Mouse (Mus musculus): Measurements from ENCODE around the gene Cyth2.

Cyth2 gene

DNA sequence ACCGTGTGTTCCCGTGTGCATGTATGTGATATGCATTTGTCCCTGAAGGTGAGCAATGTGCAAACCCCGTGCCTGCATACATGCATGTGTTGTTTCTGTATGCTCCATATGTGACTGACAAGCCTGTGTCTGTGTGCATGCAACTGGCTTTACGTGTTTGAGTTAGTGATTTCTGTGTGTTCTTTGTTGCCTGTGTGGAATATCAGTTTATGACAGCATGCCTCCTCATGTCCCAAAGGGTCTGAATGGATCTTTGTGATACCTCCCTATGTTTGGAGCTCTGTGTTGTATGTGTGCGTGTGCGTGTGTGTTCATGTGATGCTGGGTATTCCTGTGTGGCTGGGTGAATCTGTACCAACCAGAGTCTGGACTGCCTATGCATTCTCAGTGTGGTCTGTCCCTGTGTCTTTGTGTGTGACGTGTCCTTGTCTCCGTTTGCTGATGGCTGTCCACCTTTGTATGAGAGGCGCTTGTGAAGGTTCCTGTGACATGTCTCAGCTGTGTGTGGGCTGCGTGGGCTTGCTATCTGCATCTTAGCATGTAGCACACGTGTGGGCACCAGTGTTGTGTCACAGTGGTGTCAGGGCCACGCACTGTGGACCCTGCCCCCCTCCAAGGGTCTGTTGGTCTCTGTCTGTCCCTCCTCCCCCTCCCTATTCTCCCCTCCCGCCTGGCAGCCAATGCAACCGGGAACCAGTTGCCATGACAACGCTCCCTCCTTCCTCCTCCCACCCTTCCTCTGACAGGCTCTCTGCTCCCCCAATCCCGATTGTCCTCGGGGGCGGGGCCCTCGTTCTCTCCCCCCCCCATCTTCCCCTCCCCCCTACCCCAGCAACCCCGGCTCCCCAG lies 29.6 kb downstream of the Cyth2 start, which contains the start of gene Sult2b1:
Sult2b1 (minus strand) TSS at position 146 of the 849 bp plus-strand sequence.
- no peak for DNase-seq

DNA sequence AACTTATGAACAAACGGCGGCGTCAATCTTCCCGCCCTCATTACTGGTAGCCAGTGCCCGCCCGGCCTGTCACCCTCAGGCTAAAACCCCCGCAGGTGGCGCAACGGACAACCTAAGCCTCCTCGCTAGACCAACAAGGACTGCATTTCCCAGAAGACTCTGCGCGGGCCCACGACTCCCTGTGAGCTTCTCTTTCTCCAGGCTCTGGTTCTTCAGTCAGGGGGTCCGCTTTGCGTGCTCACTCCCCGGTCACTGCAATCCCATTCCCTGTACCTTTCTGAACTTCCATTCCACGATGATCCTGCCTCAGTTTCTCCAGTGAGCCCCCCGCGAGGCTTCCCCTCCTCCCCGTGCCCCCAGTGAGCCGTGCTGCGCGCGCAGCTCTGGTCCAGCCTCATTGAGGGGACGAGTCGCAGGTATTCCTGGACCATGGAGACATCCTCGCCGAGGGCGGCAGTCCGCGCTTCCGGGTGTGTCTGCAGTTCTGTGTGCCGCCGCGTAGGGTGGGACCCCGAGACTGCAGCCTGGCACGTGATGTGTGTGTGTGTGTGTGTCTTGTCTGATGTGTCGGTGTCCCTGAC lies 30.8 kb downstream of the Cyth2 start, which contains the start of gene Lmtk3:
Lmtk3 (plus strand) TSS at position 228 of the 581 bp plus-strand sequence.
- peak; percentile 74 to 76 for DNase-seq

DNA sequence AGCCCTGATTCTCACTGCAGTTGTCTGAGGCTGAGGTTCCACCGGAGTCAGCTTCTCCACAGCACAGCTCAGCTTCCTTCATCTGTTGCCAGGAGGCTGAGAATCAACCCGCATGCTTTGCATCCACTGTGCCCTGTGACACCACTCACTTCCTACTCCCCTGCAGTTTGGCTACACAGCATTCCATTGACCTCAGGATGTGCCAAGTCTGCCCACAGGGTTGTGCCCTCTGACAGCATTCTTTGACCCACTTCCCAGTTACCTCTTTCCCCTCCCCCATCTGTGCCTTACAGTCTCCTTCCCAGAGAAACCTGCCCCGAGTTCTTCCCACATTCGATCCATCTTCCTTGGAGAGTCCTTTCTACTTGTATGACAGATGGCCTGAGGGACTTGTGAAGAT lies 32.1 kb downstream of the Cyth2 start:
- no peak for DNase-seq

DNA sequence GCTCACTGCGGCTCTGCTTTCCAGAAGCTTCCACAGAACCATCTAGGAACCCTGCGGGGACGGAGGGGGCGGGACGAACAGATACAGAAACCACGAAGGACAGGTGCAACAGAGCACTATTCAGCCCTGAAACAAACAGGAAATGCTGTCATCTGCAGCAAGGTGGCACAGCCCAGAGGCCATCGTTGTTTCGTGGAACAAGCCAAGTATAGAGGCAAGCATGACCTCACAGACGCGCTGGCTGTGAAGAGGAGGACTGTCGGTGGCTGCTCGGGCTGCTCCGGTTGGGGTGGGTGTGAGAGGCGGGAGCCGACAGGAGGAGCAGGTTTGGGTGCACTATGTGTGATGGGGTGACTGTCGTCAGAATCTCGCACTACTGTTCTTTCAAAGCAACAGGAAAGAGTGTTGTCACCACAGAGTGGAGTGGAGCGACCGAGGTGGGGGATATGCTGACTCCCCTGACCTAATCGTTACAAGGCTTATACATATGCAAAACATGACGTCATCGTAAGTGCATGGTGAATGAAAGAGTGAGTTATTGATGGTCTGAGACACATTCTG lies 35.2 kb downstream of the Cyth2 start:
- DNase-seq, result no peak

DNA sequence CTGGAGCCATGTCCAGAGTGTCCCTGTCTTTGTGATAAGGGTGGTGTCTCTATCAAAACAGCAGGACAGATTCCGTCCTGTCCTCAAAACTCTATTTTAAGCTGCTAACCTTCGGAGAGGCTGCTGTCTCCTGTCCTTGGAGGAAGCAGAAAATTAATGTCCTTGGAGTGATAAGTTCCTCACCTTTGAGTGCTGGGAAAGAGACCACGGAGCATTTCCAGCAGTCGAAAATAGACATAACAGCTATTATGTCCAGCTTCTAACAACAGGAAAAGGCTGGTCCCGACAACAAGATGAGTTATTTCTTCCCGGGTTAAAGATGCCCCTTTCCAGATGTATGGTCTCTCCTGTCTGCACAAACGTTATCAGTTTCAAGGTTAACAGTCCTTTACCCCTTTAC lies 39.1 kb downstream of the Cyth2 start:
- no peak for DNase-seq

DNA sequence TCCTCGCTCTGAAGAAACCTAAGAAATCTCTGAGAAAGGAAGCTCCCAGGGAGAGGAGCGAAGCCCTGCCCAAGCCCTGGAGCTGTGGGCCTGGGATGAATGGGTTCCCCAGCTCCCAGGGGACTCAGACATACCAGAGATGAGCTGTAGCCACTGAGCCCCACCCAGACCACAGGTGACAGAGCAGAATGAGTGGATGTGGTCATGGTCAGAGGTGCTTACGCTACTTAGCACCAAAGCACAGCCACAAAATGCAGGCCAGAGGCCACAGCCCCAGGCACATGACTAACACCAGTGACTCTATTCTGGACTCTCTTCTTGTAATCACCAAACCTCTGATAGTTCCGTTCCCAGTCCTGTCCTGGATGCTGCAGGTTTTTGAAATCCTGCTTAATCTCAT lies 43.3 kb downstream of the Cyth2 start:
- DNase-seq, result no peak

DNA sequence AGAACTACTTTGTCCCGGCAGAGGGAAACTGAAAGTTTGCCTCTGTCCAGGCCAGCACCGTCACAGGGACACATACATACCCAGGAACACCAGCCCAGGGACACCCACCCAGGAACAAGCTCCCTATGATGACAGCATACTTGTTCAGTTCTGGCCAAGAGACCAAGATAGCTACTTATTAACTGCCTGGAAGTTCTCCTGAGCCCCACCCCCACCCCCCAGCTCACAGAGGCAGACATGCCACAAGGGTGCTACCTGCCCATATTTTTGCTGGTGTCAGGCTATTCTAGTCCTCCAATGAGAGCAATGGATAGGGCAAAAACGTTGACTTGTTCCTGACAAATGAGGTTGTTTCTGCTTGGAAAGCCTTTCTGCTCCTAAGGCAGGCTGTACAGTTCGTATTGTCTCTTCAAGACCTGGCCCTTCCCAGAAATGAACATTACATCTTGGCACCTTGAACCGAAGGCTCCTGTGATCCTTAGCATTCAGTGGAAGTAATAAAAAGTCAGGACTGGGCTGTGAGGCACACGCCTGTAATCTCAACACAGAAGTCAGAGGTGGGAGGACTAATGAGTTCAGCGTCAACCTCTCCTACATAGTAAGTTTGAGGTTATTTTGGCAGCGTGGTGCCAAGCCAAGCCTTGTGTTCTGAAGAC lies 43.8 kb downstream of the Cyth2 start:
- DNase-seq, result no peak

DNA sequence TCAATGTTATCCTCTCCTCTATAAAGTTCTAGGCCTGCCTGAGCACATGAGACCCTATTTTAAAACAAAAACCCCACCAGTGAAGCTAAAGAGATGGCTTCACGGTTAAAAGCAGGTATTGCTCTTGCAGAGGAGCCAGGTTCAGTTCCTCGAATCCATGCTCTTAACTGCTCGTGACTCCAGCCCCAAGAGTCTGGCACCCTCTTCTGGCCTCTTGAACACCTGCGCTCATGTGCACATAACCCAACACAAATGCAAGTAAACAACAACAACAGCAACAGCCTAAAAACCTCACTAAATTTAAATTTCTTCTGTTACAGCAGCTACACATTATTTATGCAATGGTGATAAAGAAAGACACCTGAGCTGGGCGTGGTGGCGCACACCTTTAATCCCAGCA lies 46.9 kb downstream of the Cyth2 start:
- no peak for DNase-seq

DNA sequence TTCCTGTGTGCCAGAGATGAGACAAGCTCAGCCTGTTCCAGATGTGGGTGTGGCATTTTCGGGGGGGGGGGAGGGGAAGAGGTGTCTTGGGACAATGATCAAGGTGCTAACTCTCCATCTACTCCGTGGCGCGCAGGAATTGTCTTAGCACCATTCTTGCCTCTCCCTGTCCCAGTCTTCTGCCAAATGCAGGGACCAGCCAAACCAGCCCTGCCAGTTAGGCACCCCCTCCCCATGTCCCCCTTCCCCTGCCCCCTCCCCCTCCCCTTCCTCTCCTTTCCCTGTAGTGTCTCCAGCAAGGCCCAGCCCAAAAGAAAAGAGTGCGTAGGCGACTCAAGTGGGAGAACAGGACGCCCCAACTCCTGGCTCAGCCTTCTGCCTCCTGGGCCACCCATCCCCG lies 47.6 kb downstream of the Cyth2 start:
- no peak for DNase-seq

DNA sequence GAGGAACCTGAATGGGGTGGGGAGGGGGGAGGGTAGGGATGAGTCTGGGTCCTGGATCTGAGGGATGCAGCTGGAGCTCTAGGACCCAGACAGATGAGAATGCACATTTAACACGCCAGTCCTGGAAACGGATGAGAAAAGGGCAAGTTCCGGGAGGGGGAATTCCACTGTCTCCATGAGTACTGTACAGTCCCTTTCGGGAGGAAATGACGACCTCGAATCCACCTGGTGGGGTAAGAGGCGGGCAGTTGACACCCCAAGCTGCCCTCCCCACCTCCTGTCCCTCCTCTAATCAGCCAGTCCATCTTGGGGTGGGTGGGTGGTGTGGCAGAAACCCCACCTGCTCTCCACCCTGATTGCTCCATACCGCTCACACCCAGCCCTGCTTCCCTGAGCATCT lies 48.4 kb downstream of the Cyth2 start:
- DNase-seq, result no peak

DNA sequence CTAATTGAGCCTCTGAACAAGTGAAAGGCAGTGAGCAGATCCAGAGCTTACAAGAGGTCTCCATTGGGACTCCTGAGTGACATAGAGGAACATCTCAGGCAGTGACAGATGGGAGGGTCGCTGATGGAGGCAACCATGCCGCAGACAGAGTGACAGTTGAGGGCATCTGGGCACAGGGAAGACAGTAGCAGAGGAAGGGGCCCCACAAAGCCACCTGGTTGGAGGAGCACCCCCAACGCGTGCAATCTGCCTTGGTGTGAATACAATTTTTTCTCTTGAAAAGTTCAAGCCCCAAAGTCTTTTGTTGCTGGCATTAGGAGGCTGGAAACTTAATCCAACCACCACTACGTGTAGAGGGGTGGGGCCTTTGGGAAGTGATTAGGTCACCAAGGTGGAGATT lies 54.2 kb downstream of the Cyth2 start:
- DNase-seq, result no peak

DNA sequence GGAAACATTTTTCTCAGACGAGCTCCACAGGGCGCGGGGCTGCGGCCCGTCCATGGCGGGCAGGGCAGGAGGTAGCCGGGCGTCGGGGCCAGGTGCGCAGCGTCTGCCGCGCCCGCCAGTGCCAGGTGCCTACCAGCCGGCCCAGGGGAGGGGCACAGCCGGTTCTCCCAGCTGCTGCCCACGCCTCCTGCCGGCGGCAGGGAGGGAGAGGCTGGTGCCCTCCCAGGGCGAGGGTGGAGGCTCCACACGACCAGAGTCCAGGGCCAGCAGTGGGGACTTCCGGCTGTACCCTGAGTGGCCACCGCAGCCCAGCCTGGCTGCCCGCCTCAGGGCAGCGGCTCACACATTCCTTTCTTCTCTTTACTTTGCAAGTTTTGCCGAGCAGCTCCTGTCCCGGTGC lies 55.0 kb downstream of the Cyth2 start:
- peak; percentile 67 to 83 for DNase-seq

All from lung, postnatal 4 days (tissue).